Mouse (Mus musculus): ENCODE results near the gene Serpina3n. TPM values are rescaled to one million over a fixed set of nuclear protein-coding genes. Genes with fewer than 3 reads are reported as not detected.
A peak's percentile ranks its signal among the peaks of the same experiment; 100 is the strongest.
"Not testable (repeated sequence)": the region's sequence is repeated elsewhere in the genome, so short reads cannot be mapped to it uniquely, and the experiment has no call there.

Gene Serpina3n
- total and polyA plus RNA-seq, 3 experiments = 6.2 to 14.9 (median 13.2) TPM

- H3K79me2 ChIP-seq (replicated peaks; ENCODE audit: control insufficient read depth, insufficient read depth, low read length) = no peaks in the 10 kb centered on the region
- H3K27me3 ChIP-seq (ENCODE audit: control insufficient read depth, insufficient read depth, low read length) = no peaks in the 10 kb centered on the region
- H3K27ac ChIP-seq = no peak overlapping the region
- intact Hi-C loops (cut with DNase I) = no loop called here
- H3K4me3 ChIP-seq = no peak overlapping the region
- H3K4me1 ChIP-seq (ENCODE audit: control insufficient read depth, insufficient read depth, low read length) = no peaks in the 10 kb centered on the region
- DNase-seq = no peak
- no peak overlapping the region for H3K9ac ChIP-seq (ENCODE audit: low read depth, low read length)
- TF ChIP-seq EP300 (IDR thresholded peaks at IDR 0.05; ENCODE audit: insufficient read depth, low read depth, low read length) (no peak), POLR2A (IDR thresholded peaks at IDR 0.05; ENCODE audit: insufficient read depth, low read depth, low read length) (no peak), CTCF (IDR thresholded peaks at IDR 0.05) (no peak)
- H3K36me3 ChIP-seq (ENCODE audit: control insufficient read depth, insufficient read depth, low read length) = no peaks in the 10 kb centered on the region
Measured at GRCm38 (mm10) chr12:104388477-104388876, 18.1 kb upstream of the Serpina3n start.

- H3K4me3 ChIP-seq; DNase-seq; H3K27ac ChIP-seq; H3K4me1 ChIP-seq (ENCODE audit: control insufficient read depth, insufficient read depth, low read length); H3K27me3 ChIP-seq (ENCODE audit: control insufficient read depth, insufficient read depth, low read length); H3K36me3 ChIP-seq (ENCODE audit: control insufficient read depth, insufficient read depth, low read length); H3K79me2 ChIP-seq (replicated peaks; ENCODE audit: control insufficient read depth, insufficient read depth, low read length); H3K9ac ChIP-seq (ENCODE audit: low read depth, low read length): not testable (repeated sequence)
- WGBS = 49% methylated on average over 2 of the region's 2 CpGs
- intact Hi-C loops (cut with DNase I) = loop anchor here (5.0 kb wide), 1 partner anchor 244 kb away; no protein-coding TSS in a partner anchor
Measured at GRCm38 (mm10) chr12:104391057-104391456, 15.5 kb upstream of the Serpina3n start.

- Histone ChIP-seq H3K4me3 (no peak overlapping the region), H3K27ac (no peak overlapping the region), H3K9ac (ENCODE audit: low read depth, low read length) (no peak overlapping the region), H3K36me3 (ENCODE audit: control insufficient read depth, insufficient read depth, low read length) (no peaks in the 10 kb centered on the region), H3K79me2 (replicated peaks; ENCODE audit: control insufficient read depth, insufficient read depth, low read length) (no peaks in the 10 kb centered on the region), H3K4me1 (ENCODE audit: control insufficient read depth, insufficient read depth, low read length) (no peaks in the 10 kb centered on the region), H3K27me3 (ENCODE audit: control insufficient read depth, insufficient read depth, low read length) (no peaks in the 10 kb centered on the region)
- WGBS = 74% methylated on average over 5 of the region's 5 CpGs
- intact Hi-C loops (cut with DNase I) = no loop called here
- TF ChIP-seq CTCF (IDR thresholded peaks at IDR 0.05) (no peak), POLR2A (IDR thresholded peaks at IDR 0.05; ENCODE audit: insufficient read depth, low read depth, low read length) (no peak), EP300 (IDR thresholded peaks at IDR 0.05; ENCODE audit: insufficient read depth, low read depth, low read length) (no peak)
- no peak for DNase-seq
Measured at GRCm38 (mm10) chr12:104403968-104404367, 2.6 kb upstream of the Serpina3n start.

- DNase-seq = no peak
- H3K36me3 ChIP-seq (ENCODE audit: control insufficient read depth, insufficient read depth, low read length) = no peaks in the 10 kb centered on the region
- no peak overlapping the region for H3K27ac ChIP-seq
- H3K27me3 ChIP-seq (ENCODE audit: control insufficient read depth, insufficient read depth, low read length) = no peaks in the 10 kb centered on the region
- H3K4me3 ChIP-seq = no peak overlapping the region
- WGBS = 82% methylated on average over 6 of the region's 6 CpGs
- peaks cover 1% of the 10 kb centered on the region; the same call in 1 of the 2 replicates for H3K4me1 ChIP-seq (ENCODE audit: control insufficient read depth, insufficient read depth, low read length)
- intact Hi-C loops (cut with DNase I) = no loop called here
- TF ChIP-seq EP300 (IDR thresholded peaks at IDR 0.05; ENCODE audit: insufficient read depth, low read depth, low read length) = no peak
- TF ChIP-seq POLR2A (IDR thresholded peaks at IDR 0.05; ENCODE audit: insufficient read depth, low read depth, low read length) = no peak
- TF ChIP-seq CTCF (IDR thresholded peaks at IDR 0.05) = no peak
- H3K79me2 ChIP-seq (replicated peaks; ENCODE audit: control insufficient read depth, insufficient read depth, low read length) = no peaks in the 10 kb centered on the region
- no peak overlapping the region for H3K9ac ChIP-seq (ENCODE audit: low read depth, low read length)
Measured at GRCm38 (mm10) chr12:104412507-104412906, 6.0 kb downstream of the Serpina3n start.

- Histone ChIP-seq H3K27ac (no peak overlapping the region), H3K36me3 (ENCODE audit: control insufficient read depth, insufficient read depth, low read length) (no peaks in the 10 kb centered on the region), H3K9ac (ENCODE audit: low read depth, low read length) (no peak overlapping the region), H3K79me2 (replicated peaks; ENCODE audit: control insufficient read depth, insufficient read depth, low read length) (no peaks in the 10 kb centered on the region), H3K27me3 (ENCODE audit: control insufficient read depth, insufficient read depth, low read length) (no peaks in the 10 kb centered on the region), H3K4me1 (ENCODE audit: control insufficient read depth, insufficient read depth, low read length) (peaks cover 1% of the 10 kb centered on the region; the same call in 1 of the 2 replicates), H3K4me3 (no peak overlapping the region)
- intact Hi-C loops (cut with DNase I) = no loop called here
- TF ChIP-seq EP300 (IDR thresholded peaks at IDR 0.05; ENCODE audit: insufficient read depth, low read depth, low read length) (no peak), CTCF (IDR thresholded peaks at IDR 0.05) (no peak)
- WGBS = 49% methylated on average over 2 of the region's 2 CpGs
- DNase-seq = no peak
Measured at GRCm38 (mm10) chr12:104414576-104414975, 8.0 kb downstream of the Serpina3n start.

- Histone ChIP-seq H3K27me3 (ENCODE audit: control insufficient read depth, insufficient read depth, low read length) (no peaks in the 10 kb centered on the region), H3K4me1 (ENCODE audit: control insufficient read depth, insufficient read depth, low read length) (peaks cover 1% of the 10 kb centered on the region; the same call in 1 of the 2 replicates), H3K36me3 (ENCODE audit: control insufficient read depth, insufficient read depth, low read length) (no peaks in the 10 kb centered on the region), H3K27ac (no peak overlapping the region), H3K9ac (ENCODE audit: low read depth, low read length) (no peak overlapping the region), H3K4me3 (no peak overlapping the region), H3K79me2 (replicated peaks; ENCODE audit: control insufficient read depth, insufficient read depth, low read length) (no peaks in the 10 kb centered on the region)
- intact Hi-C loops (cut with DNase I) = no loop called here
- peak; percentile 28 to 41 for DNase-seq
- no peak for TF ChIP-seq POLR2A (IDR thresholded peaks at IDR 0.05; ENCODE audit: insufficient read depth, low read depth, low read length)
- no peak for TF ChIP-seq EP300 (IDR thresholded peaks at IDR 0.05; ENCODE audit: insufficient read depth, low read depth, low read length)
- WGBS = 25% methylated on average over 6 of the region's 6 CpGs
Measured at GRCm38 (mm10) chr12:104415625-104416315, 9.2 kb downstream of the Serpina3n start.
